Mouse (Mus musculus) kidney, adult 8-10 months (tissue): ENCODE results near the gene Olfr884.

Experiments used
- DNase-seq, 2 experiments: peaks; one replicate each; pipeline ENCODE4 v3.0.0; 2022

The Olfr884 gene

DNA sequence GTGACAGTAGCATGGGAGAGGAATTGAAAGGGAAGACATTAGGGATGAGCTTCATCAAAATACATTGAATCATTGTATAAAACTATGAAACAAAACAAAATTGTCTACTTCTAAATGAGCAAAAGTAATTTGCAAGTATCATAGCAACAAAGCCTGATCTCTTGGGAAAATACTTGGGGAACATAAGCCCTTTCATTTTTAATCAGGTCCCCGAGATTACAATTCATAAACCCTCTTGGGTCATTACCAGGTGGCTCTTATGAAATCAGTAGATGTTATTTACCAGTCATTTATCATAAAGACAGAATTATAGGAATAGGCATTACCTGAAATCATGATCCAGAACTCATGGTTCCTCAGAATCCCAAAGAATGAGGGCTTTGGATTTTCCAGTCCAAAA, at the start of gene Olfr884:
Gene Olfr884, plus strand, starts transcription at position 301 of the 400 bp plus-strand sequence.
- no peak for DNase-seq

DNA sequence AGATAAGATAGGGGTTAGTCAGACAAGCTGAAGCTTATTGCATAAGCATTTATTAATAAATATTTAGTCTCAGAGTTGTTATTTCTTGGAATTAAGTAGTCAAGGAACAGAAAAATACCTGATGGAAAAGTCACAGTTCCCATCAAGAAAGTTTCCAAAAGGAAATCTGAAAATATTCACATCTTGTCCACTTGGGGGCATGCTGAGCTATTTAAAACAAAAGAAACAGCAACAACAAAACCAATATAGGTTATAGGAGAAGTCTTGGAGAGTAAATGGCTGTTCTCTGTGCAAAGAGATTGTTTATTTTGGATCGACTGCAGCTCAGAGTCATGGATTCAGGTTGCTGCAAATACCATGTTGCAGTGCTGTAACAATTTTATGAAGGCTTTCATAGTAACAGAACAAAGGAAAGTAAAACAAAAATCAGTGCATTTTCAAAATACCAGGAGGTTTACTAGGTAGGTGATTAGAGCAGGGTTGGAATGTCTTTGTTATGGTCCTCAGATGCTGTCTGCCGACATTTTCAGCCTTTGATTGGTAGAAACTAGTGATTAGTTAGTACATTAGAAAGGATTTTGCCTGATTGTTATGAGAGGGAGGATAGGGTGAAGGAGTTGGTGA, 47.7 kb upstream of the Olfr884 start:
- no peak for DNase-seq

DNA sequence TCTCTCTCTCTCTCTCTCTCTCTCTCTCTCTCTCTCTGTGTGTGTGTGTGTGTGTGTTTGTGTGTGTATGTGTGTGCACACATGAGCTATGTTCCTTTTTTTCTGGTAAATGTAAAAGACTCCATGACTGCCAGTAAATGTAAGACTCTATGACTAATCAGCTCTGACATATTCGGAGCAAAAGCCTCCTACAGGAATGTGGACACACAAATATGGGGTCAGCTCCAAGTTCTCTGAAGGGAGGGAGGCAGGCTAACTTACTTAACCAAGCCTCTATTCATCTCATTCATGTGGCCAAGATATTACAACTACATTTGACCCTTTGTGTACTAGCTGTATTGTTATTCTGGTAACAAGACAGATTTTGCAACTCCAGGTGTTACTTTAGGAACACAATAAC, 46.3 kb upstream of the Olfr884 start:
- no peak for DNase-seq

DNA sequence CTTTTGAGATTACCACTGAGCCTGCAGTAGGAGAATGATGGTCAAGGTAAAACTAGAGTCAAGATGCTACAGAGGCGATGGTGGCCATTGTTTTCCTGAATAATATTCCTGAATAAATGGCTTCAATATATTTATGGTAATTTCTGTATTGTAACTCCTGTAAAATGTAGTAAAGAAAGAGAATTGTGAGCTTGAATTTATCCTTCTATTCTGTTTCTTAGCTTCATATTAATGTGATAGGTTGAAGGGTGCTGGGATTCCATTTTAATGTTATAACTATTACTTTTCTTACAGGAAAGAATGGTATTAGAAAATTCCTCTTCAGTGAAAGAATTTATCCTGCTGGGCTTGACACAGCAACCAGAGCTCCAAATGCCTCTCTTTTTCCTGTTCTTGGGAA, 20.8 kb upstream of the Olfr884 start, which contains the start of gene Olfr883:
Gene Olfr883, plus strand, starts transcription at position 301 of the 400 bp plus-strand sequence.
- no peak for DNase-seq

DNA sequence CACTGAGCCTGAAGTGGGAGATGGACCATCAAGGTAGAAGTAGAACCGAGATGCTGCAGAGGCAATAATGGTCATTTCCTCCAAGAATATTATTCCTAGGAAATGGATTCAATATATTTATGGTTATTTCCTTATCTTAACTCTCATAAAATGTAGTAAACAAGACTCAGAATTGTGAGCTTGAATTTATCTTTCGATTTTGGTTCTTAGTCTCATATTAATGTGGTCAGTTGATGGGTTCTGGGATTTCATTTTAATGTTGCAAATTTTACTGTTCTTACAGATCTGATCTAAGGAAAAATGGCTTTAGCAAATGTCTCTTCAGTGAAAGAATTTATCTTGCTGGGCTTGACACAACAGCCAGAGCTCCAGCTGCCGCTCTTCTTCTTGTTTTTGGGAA, 14.7 kb downstream of the Olfr884 start, which contains the start of gene Olfr885:
Gene Olfr885, plus strand, starts transcription at position 301 of the 400 bp plus-strand sequence.
- no peak for DNase-seq

DNA sequence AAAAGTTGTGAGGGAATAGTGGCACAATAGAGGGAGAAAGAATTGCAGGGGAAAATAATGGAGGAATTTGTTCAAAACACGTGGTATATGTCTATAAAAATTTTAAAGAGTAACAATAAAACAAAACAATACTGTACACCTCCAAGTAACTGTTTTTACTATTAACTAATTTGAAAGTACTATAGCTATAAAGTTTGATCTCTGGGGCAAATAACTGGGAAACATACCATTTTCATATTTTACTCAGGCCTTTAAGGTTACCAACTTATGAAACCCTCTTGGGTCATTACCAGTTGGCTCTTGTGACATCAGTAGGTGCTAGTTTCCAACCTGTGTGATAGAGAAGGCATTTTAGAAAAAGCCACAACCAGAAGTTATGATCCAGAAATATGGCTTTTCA, 37.4 kb downstream of the Olfr884 start, which contains the start of gene Olfr887:
Gene Olfr887, plus strand, starts transcription at position 301 of the 400 bp plus-strand sequence.
- no peak for DNase-seq
